Mouse (Mus musculus): Measurements from ENCODE around the gene Arsg.

GRCm38 (mm10) chr11:109514064-109514612, 41.0 kb downstream of the Arsg start:
- no peak for TF ChIP-seq HCFC1 (IDR thresholded peaks at IDR 0.05; ENCODE audit: borderline replicate concordance, insufficient read depth, low read length)
- no peak for TF ChIP-seq ZC3H11A (IDR thresholded peaks at IDR 0.05; ENCODE audit: borderline replicate concordance, low read depth, low read length)
- no peak for TF ChIP-seq ZNF384 (IDR thresholded peaks at IDR 0.05; ENCODE audit: low read depth, low read length)
- no peak for TF ChIP-seq CHD2 (IDR thresholded peaks at IDR 0.05; ENCODE audit: low read depth, low read length)
- no peak for TF ChIP-seq MAFK (IDR thresholded peaks at IDR 0.05; ENCODE audit: insufficient read depth, low read depth, low read length)

Measured in ES-E14 (cell line).